ENCODE assay signal across 8 mouse cellular contexts in genomic region chr9:34485759-34486431, GRCm38 (mm10). TPM values are rescaled to one million over a fixed set of nuclear protein-coding genes. Genes with fewer than 3 reads are reported as not detected.
DNase-seq lines count a peak whose midpoint lies in the region; ATAC-seq and TF ChIP-seq lines count a peak whose summit lies in the region.

TSS of gene Kirrel3 (plus strand) at chr9:34485894.

- H3K27me3 ChIP-seq in cerebellum, adult 2 months (ENCODE audit: control insufficient read depth, insufficient read depth, low read length) = no peaks in the 10 kb centered on the region
- H3K27me3 ChIP-seq in forebrain, embryonic 16.5 days (replicated peaks; ENCODE audit: control insufficient read depth, insufficient read depth, low read length) = peaks cover 6% of the 10 kb centered on the region; the same call in 1 of the 2 replicates
- H3K27me3 ChIP-seq in hindbrain, embryonic 10.5 days (ENCODE audit: insufficient read depth, poor library complexity, severe bottlenecking) = peaks cover 62% of the 10 kb centered on the region

- DNase-seq in ES-E14 (ENCODE audit: low read depth, low spot score) = peak; percentile 40
- peak; percentile 80 to 86 for DNase-seq in cerebellum, adult 2 months
- peak; percentile 83 for DNase-seq in hindbrain, embryonic 10.5 days (ENCODE audit: low spot score)
- DNase-seq in layer of hippocampus, adult 9-10 months (ENCODE audit: low spot score) = peak; percentile 70
- DNase-seq in lung, adult 2 months = peak; percentile 51
- DNase-seq in ovary, postnatal 10 days (ENCODE audit: low spot score) = peak; percentile 14
- no peak for DNase-seq in spleen, postnatal 14 days (ENCODE audit: low spot score in 2 of 2)

- peak within 1 kb of the TSS; percentile 87 for H3K4me2 ChIP-seq in forebrain, embryonic 16.5 days (ENCODE audit: low read length)

- H3K4me3 ChIP-seq in ES-E14 (ENCODE audit: insufficient read depth in 1 of 2, low read depth in 1 of 2, low read length in 2 of 2, poor library complexity in 1 of 2, severe bottlenecking in 1 of 2) = peak within 1 kb of the TSS; percentile 57 to 71
- H3K4me3 ChIP-seq in cerebellum, adult 2 months (replicated peaks; ENCODE audit: insufficient read depth, low read depth, low read length) = peak within 1 kb of the TSS; percentile 59
- peak within 1 kb of the TSS; percentile 67 for H3K4me3 ChIP-seq in forebrain, embryonic 16.5 days (replicated peaks; ENCODE audit: low read length)
- peak within 1 kb of the TSS; percentile 63 for H3K4me3 ChIP-seq in hindbrain, embryonic 10.5 days
- peak within 1 kb of the TSS; percentile 10 for H3K4me3 ChIP-seq in lung, adult 2 months (replicated peaks; ENCODE audit: extremely low read depth, low read depth, low read length)

- no peaks in the 10 kb centered on the region for H3K9me3 ChIP-seq in ES-E14 (ENCODE audit: control insufficient read depth, insufficient read depth, low read depth, low read length)
- no peaks in the 10 kb centered on the region for H3K9me3 ChIP-seq in forebrain, embryonic 16.5 days (ENCODE audit: control insufficient read depth, low read length)
- H3K9me3 ChIP-seq in hindbrain, embryonic 10.5 days = no peaks in the 10 kb centered on the region

- no peak within 1 kb of the TSS for H3K27ac ChIP-seq in ES-E14 (ENCODE audit: insufficient read depth, low read depth, low read length, poor library complexity, severe bottlenecking)
- H3K27ac ChIP-seq in cerebellum, adult 2 months (ENCODE audit: insufficient read depth, low read length) = peak within 1 kb of the TSS; percentile 23
- peak within 1 kb of the TSS; percentile 63 for H3K27ac ChIP-seq in forebrain, embryonic 16.5 days (ENCODE audit: low read length)
- peak within 1 kb of the TSS; percentile 86 for H3K27ac ChIP-seq in hindbrain, embryonic 10.5 days

- H3K4me1 ChIP-seq in ES-E14 (ENCODE audit: control insufficient read depth in 2 of 2, insufficient read depth in 2 of 2, low read length in 2 of 2, poor library complexity in 1 of 2) = 0 out of 4 replicates have a peak, but pooled peaks cover 0 to 2% of the 10 kb centered on the region in 2 experiments
- H3K4me1 ChIP-seq in cerebellum, adult 2 months (ENCODE audit: control insufficient read depth, insufficient read depth, low read length) = no peaks in the 10 kb centered on the region
- H3K4me1 ChIP-seq in forebrain, embryonic 16.5 days (replicated peaks; ENCODE audit: control insufficient read depth, insufficient read depth, low read length) = peaks cover 31% of the 10 kb centered on the region
- peaks cover 50% of the 10 kb centered on the region for H3K4me1 ChIP-seq in hindbrain, embryonic 10.5 days (replicated peaks)
- peaks cover 4% of the 10 kb centered on the region; the same call in 1 of the 2 replicates for H3K4me1 ChIP-seq in lung, adult 2 months (ENCODE audit: control insufficient read depth, insufficient read depth, low read length)

- H3K36me3 ChIP-seq in ES-E14 (ENCODE audit: control insufficient read depth, insufficient read depth, low read length, poor library complexity, severe bottlenecking) = no peaks in the 10 kb centered on the region
- H3K36me3 ChIP-seq in forebrain, embryonic 16.5 days (ENCODE audit: control insufficient read depth, insufficient read depth) = no peaks in the 10 kb centered on the region
- no peaks in the 10 kb centered on the region for H3K36me3 ChIP-seq in hindbrain, embryonic 10.5 days

- in situ Hi-C loops in ES-E14 (cut with MboI; ENCODE audit: low sequenced_read_pairs in 2 of 2, unreplicated experiment in 2 of 2) = loop anchor here (25.0 kb wide), 2 partner anchors 676 to 1949 kb away; partner anchors contain the start of gene Fli1 (in 1 of the 2)

- no peak within 1 kb of the TSS for H3K9ac ChIP-seq in ES-E14 (ENCODE audit: insufficient read depth, low read depth, low read length, poor library complexity, severe bottlenecking)
- H3K9ac ChIP-seq in forebrain, embryonic 16.5 days (replicated peaks; ENCODE audit: low read depth, low read length) = peak within 1 kb of the TSS; percentile 84

- under 1% methylated on average over 35 of the region's 35 CpGs for WGBS in cerebellum, adult 2 months
- WGBS in forebrain, embryonic 16.5 days = under 1% methylated on average over 35 of the region's 35 CpGs
- WGBS in hindbrain, embryonic 10.5 days = under 1% methylated on average over 35 of the region's 35 CpGs
- WGBS in lung, adult 2 months = 2% methylated on average over 35 of the region's 35 CpGs

- TF ChIP-seq CTCF in cerebellum, adult 2 months (IDR thresholded peaks at IDR 0.05; ENCODE audit: borderline replicate concordance, insufficient read depth, low read depth, low read length) = peak; percentile 67; the same call in 1 of the 2 replicates
- TF ChIP-seq CTCF in lung, adult 2 months (IDR thresholded peaks at IDR 0.05; ENCODE audit: insufficient read depth, low read length) = peak; percentile 54

- peak; percentile 62 for ATAC-seq in forebrain, embryonic 16.5 days

- TF ChIP-seq POLR2A in cerebellum, adult 2 months (IDR thresholded peaks at IDR 0.05; ENCODE audit: borderline replicate concordance, insufficient read depth, low read length) = no peak
- TF ChIP-seq POLR2A in lung, adult 2 months (IDR thresholded peaks at IDR 0.05; ENCODE audit: borderline replicate concordance, extremely low read depth, low read depth, low read length) = no peak

TF ChIP-seq in ES-E14, 5 proteins besides CTCF, POLR2A, EP300 and RAD21:
- TF ChIP-seq ZC3H11A (IDR thresholded peaks at IDR 0.05; ENCODE audit: borderline replicate concordance, low read depth, low read length) (peak; percentile 6; the same call in 1 of the 2 replicates), MAFK (IDR thresholded peaks at IDR 0.05; ENCODE audit: insufficient read depth, low read depth, low read length) (no peak)

RNA-seq across cellular contexts. Expression of gene Kirrel3, which starts in this region (rescaled TPM):
- total RNA-seq in ES-E14 (2012; rRNA removed) = 0.48 and 0.67 TPM in 2 replicates
- 63.5 and 71.9 TPM in 2 replicates for polyA plus RNA-seq in cerebellum, adult 2 months (2012; rRNA removed)
- 48.8 and 62.7 TPM in 2 replicates for polyA plus RNA-seq in forebrain, embryonic 16.5 days (2015; fragmentation: Nextera tagmentation; extraction: Ambion mirVana)
- polyA plus RNA-seq in hindbrain, embryonic 10.5 days (2016; fragmentation: Nextera tagmentation; extraction: Ambion mirVana) = 6.6 and 9.8 TPM in 2 replicates
- polyA plus RNA-seq in lung, adult 2 months (2012; rRNA removed) = 0.37 and 0.80 TPM in 2 replicates

Comparison
In these comparisons a context has a peak if more than half of its experiments do, and no peak if none do; other contexts are left out.
1. Peak in DNase-seq and H3K4me3 ChIP-seq in ES-E14; RNA of the gene not detected or under 1 TPM.
2. Peak in DNase-seq and H3K4me3 ChIP-seq in lung, adult 2 months; RNA of the gene not detected or under 1 TPM.
3. DNase-seq: peak in cerebellum, adult 2 months (2 of 2), hindbrain, embryonic 10.5 days (single experiment), layer of hippocampus, adult 9-10 months (single experiment) and ovary, postnatal 10 days (single experiment); none in spleen, postnatal 14 days (0 of 2).
4. H3K4me3 ChIP-seq: peak in every context shown above with its lines; median percentile 67 in forebrain, embryonic 16.5 days; 64 in ES-E14; 63 in hindbrain, embryonic 10.5 days; 59 in cerebellum, adult 2 months; 10 in lung, adult 2 months.